12 mouse cellular contexts compared by ENCODE assay signal in genomic region chr5:124891921-124892370, GRCm38 (mm10). TPM values are rescaled to one million over a fixed set of nuclear protein-coding genes. Genes with fewer than 3 reads are reported as not detected.
A peak's percentile ranks its signal among the peaks of the same experiment; 100 is the strongest.
DNase-seq lines count a peak whose midpoint lies in the region; ATAC-seq and TF ChIP-seq lines count a peak whose summit lies in the region.
"Had no signal": no experiment of that assay in that cellular context is flagged by ENCODE, and none has a peak within 500 bp of the region (broad histone marks: within the 10 kb centered on the region; RNA-seq: fewer than 3 reads in every experiment).

No protein-coding gene starts in this region.

- ATAC-seq in hindbrain, embryonic 11.5 days (ENCODE audit: low FRiP score) = peak; percentile 53; the same call in 1 of the 2 replicates
- ATAC-seq in hindbrain, embryonic 16.5 days = no peak
- peak; percentile 64 for ATAC-seq in liver, embryonic 15.5 days (ENCODE audit: insufficient read depth)
- no peak for ATAC-seq in frontal cortex, adult (ENCODE audit: low TSS enrichment)

- no peaks in the 10 kb centered on the region for H3K27me3 ChIP-seq in hindbrain, embryonic 11.5 days (ENCODE audit: control insufficient read depth, insufficient read depth, low read length)
- H3K27me3 ChIP-seq in hindbrain, embryonic 16.5 days (replicated peaks; ENCODE audit: control insufficient read depth, insufficient read depth, low read length) = no peaks in the 10 kb centered on the region
- no peaks in the 10 kb centered on the region for H3K27me3 ChIP-seq in liver, embryonic 15.5 days
- H3K27me3 ChIP-seq: forebrain, embryonic 12.5 days; heart, embryonic 15.5 days; neural tube, embryonic 12.5 days had no signal

- no peak overlapping the region for H3K4me2 ChIP-seq in hindbrain, embryonic 11.5 days (replicated peaks; ENCODE audit: low read depth, low read length)
- H3K4me2 ChIP-seq in hindbrain, embryonic 16.5 days (ENCODE audit: low read length) = no peak overlapping the region
- no peak overlapping the region for H3K4me2 ChIP-seq in liver, embryonic 15.5 days
- H3K4me2 ChIP-seq: forebrain, embryonic 12.5 days; heart, embryonic 15.5 days; neural tube, embryonic 12.5 days had no signal

- 51% methylated on average over 3 of the region's 3 CpGs for WGBS in hindbrain, embryonic 11.5 days
- WGBS in hindbrain, embryonic 16.5 days = 44% methylated on average over 3 of the region's 3 CpGs
- 54% methylated on average over 3 of the region's 3 CpGs for WGBS in liver, embryonic 15.5 days (ENCODE audit: insufficient replicate concordance)

- no peaks in the 10 kb centered on the region for H3K9me3 ChIP-seq in hindbrain, embryonic 11.5 days (ENCODE audit: control insufficient read depth, low read length)
- H3K9me3 ChIP-seq in hindbrain, embryonic 16.5 days (ENCODE audit: control insufficient read depth, low read length) = no peaks in the 10 kb centered on the region
- no peaks in the 10 kb centered on the region for H3K9me3 ChIP-seq in liver, embryonic 15.5 days (replicated peaks)
- H3K9me3 ChIP-seq: forebrain, embryonic 12.5 days; heart, embryonic 15.5 days; neural tube, embryonic 12.5 days had no signal

- no peak for TF ChIP-seq CTCF in gastrocnemius, adult 2 months (IDR thresholded peaks at IDR 0.05)

- intact Hi-C loops in gastrocnemius, adult 2 months (cut with DNase I) = no loop called here
- intact Hi-C loops in left cerebral cortex, postnatal 4 days (cut with DNase I) = no loop called here

- no peak overlapping the region for H3K9ac ChIP-seq in hindbrain, embryonic 11.5 days (ENCODE audit: low read depth, low read length)
- H3K9ac ChIP-seq in hindbrain, embryonic 16.5 days (ENCODE audit: low read depth, low read length) = no peak overlapping the region
- H3K9ac ChIP-seq in liver, embryonic 15.5 days = no peak overlapping the region
- H3K9ac ChIP-seq: forebrain, embryonic 12.5 days; heart, embryonic 15.5 days; neural tube, embryonic 12.5 days had no signal

- DNase-seq in hindbrain, embryonic 11.5 days (ENCODE audit: low spot score) = peak; percentile 27
- DNase-seq in adrenal gland, adult 2 months = peak; percentile 87
- peak; percentile 90 for DNase-seq in gastrocnemius, adult 2 months
- no peak for DNase-seq in cerebellum, postnatal 4 days (ENCODE audit: low spot score in 2 of 2)
- no peak for DNase-seq in left cerebral cortex, postnatal 4 days

- peak overlapping the region; percentile 18; the same call in 1 of the 2 replicates for H3K27ac ChIP-seq in hindbrain, embryonic 11.5 days (ENCODE audit: low read depth, low read length)
- no peak overlapping the region for H3K27ac ChIP-seq in hindbrain, embryonic 16.5 days (ENCODE audit: low read depth, low read length)
- peak overlapping the region; percentile 84 for H3K27ac ChIP-seq in gastrocnemius, adult 2 months
- H3K27ac ChIP-seq in liver, embryonic 15.5 days (replicated peaks) = 0 out of 2 replicates have a peak overlapping the region, but pooled peaks have one; percentile 29
- H3K27ac ChIP-seq: forebrain, embryonic 12.5 days; heart, embryonic 15.5 days; kidney, postnatal 0 days; neural tube, embryonic 12.5 days had no signal

- no peak overlapping the region for H3K4me3 ChIP-seq in hindbrain, embryonic 11.5 days (ENCODE audit: low read depth, low read length)
- no peak overlapping the region for H3K4me3 ChIP-seq in hindbrain, embryonic 16.5 days (ENCODE audit: low read length)
- no peak overlapping the region for H3K4me3 ChIP-seq in gastrocnemius, adult 2 months
- no peak overlapping the region for H3K4me3 ChIP-seq in liver, embryonic 15.5 days (replicated peaks)
- H3K4me3 ChIP-seq: forebrain, embryonic 12.5 days; heart, embryonic 15.5 days; neural tube, embryonic 12.5 days had no signal

- no peaks in the 10 kb centered on the region for H3K36me3 ChIP-seq in hindbrain, embryonic 11.5 days (ENCODE audit: control insufficient read depth, insufficient read depth, low read length)
- H3K36me3 ChIP-seq in hindbrain, embryonic 16.5 days (ENCODE audit: control insufficient read depth, insufficient read depth, low read length) = peaks cover 4% of the 10 kb centered on the region; the same call in 1 of the 2 replicates
- peaks cover 1% of the 10 kb centered on the region; the same call in 1 of the 2 replicates for H3K36me3 ChIP-seq in liver, embryonic 15.5 days (replicated peaks)

- no peaks in the 10 kb centered on the region for H3K4me1 ChIP-seq in hindbrain, embryonic 11.5 days (replicated peaks; ENCODE audit: control insufficient read depth, insufficient read depth, low read length)
- no peaks in the 10 kb centered on the region for H3K4me1 ChIP-seq in hindbrain, embryonic 16.5 days (ENCODE audit: control insufficient read depth, insufficient read depth, low read depth, low read length)
- H3K4me1 ChIP-seq in liver, embryonic 15.5 days (replicated peaks) = peaks cover 3% of the 10 kb centered on the region; the same call in 1 of the 2 replicates

RNA-seq across cellular contexts. Expression of gene Zfp664, which starts 29.5 kb away (rescaled TPM):
- polyA plus RNA-seq in hindbrain, embryonic 11.5 days (2014; fragmentation: Nextera tagmentation; extraction: Ambion mirVana) = 150 and 168 TPM in 2 replicates
- polyA plus RNA-seq in hindbrain, embryonic 16.5 days (2015; fragmentation: Nextera tagmentation; extraction: Ambion mirVana) = 75.7 and 77.1 TPM in 2 replicates
- total RNA-seq in adrenal gland, adult 2 months (2021) = 10 to 100 TPM; 44.8 to 49.1 TPM
- 23.7 and 26.2 TPM in 2 replicates for polyA plus RNA-seq in adrenal gland, adult 2 months (2012; rRNA removed)
- total RNA-seq in gastrocnemius, adult 2 months (2021) = 10 to 100 TPM; 17.0 to 21.8 TPM
- polyA plus RNA-seq in liver, embryonic 15.5 days (2015; fragmentation: Nextera tagmentation; extraction: Ambion mirVana) = 11.7 and 13.7 TPM in 2 replicates
- 10 to 100 TPM; 49.3 to 53.4 TPM for total RNA-seq in left cerebral cortex, postnatal 4 days (2021)

RNA-seq across cellular contexts. Expression of gene Ccdc92, which starts 29.7 kb away (rescaled TPM):
- polyA plus RNA-seq in hindbrain, embryonic 11.5 days (2014; fragmentation: Nextera tagmentation; extraction: Ambion mirVana) = 14.7 and 21.1 TPM in 2 replicates
- polyA plus RNA-seq in hindbrain, embryonic 16.5 days (2015; fragmentation: Nextera tagmentation; extraction: Ambion mirVana) = 47.0 and 51.3 TPM in 2 replicates
- 10 to 100 TPM in 1 of 2 experiments, 1 to 10 TPM in 1; 6.3 to 10.9 TPM for total RNA-seq in adrenal gland, adult 2 months (2021)
- polyA plus RNA-seq in adrenal gland, adult 2 months (2012; rRNA removed) = 7.3 and 7.4 TPM in 2 replicates
- under 1 TPM; 0.45 to 0.64 TPM for total RNA-seq in gastrocnemius, adult 2 months (2021)
- polyA plus RNA-seq in liver, embryonic 15.5 days (2015; fragmentation: Nextera tagmentation; extraction: Ambion mirVana) = 0.45 and 0.47 TPM in 2 replicates
- total RNA-seq in left cerebral cortex, postnatal 4 days (2021) = 10 to 100 TPM; 35.0 to 36.1 TPM

Comparison
In these comparisons a context has a peak if more than half of its experiments do, and no peak if none do; other contexts are left out.
1. ATAC-seq: peak in hindbrain, embryonic 11.5 days (single experiment) and liver, embryonic 15.5 days (single experiment); none in hindbrain, embryonic 16.5 days (single experiment) and frontal cortex, adult (single experiment).
2. DNase-seq: peak in hindbrain, embryonic 11.5 days (single experiment), adrenal gland, adult 2 months (single experiment) and gastrocnemius, adult 2 months (single experiment); none in cerebellum, postnatal 4 days (0 of 2) and left cerebral cortex, postnatal 4 days (single experiment).